Mouse (Mus musculus) stomach, embryonic 15.5 days (tissue): ENCODE results near the gene Gm9117. TPM values are rescaled to one million over a fixed set of nuclear protein-coding genes. Genes with fewer than 3 reads are reported as not detected.
"Not testable (repeated sequence)": the region's sequence is repeated elsewhere in the genome, so short reads cannot be mapped to it uniquely, and the experiment has no call there.

ENCODE experiments used
- ATAC-seq: fragments of 200-750 bp; cut with Nextera tagmentation; 2 replicates; pipeline ENCODE4 v1.8.0; 2017; ENCODE audit warnings: low read depth, moderate number of reproducible peaks, moderate TSS enrichment; ENCODE audit not compliant: insufficient read depth, low FRiP score
- H3K27ac ChIP-seq: fragments of 300-500 bp; sonication (generic); 2 replicates; pipeline ENCODE4 v1.5.1; 2015; ENCODE audit warnings: mild to moderate bottlenecking, inconsistent platforms
- H3K27me3 ChIP-seq: fragments of 300-500 bp; sonication (generic); replicated peaks from 2 replicates; pipeline ENCODE4 v1.6.1; 2015; ENCODE audit warnings: inconsistent platforms
- H3K36me3 ChIP-seq: fragments of 300-500 bp; sonication (generic); 2 replicates; pipeline ENCODE4 v1.6.1; 2015; ENCODE audit warnings: inconsistent platforms
- H3K4me1 ChIP-seq: fragments of 300-500 bp; sonication (generic); 2 replicates; pipeline ENCODE4 v1.6.1; 2015; ENCODE audit warnings: inconsistent platforms
- H3K4me2 ChIP-seq: fragments of 300-500 bp; sonication (generic); 2 replicates; pipeline ENCODE4 v1.6.1; 2015; ENCODE audit warnings: mild to moderate bottlenecking, inconsistent platforms
- H3K4me3 ChIP-seq: fragments of 300-500 bp; sonication (generic); replicated peaks from 2 replicates; pipeline ENCODE4 v1.5.1; 2015; ENCODE audit warnings: inconsistent platforms
- H3K9ac ChIP-seq: fragments of 300-500 bp; sonication (generic); 2 replicates; pipeline ENCODE4 v1.6.1; 2015; ENCODE audit warnings: inconsistent platforms
- H3K9me3 ChIP-seq: fragments of 300-500 bp; sonication (generic); 2 replicates; pipeline ENCODE4 v1.6.1; 2016; ENCODE audit warnings: inconsistent platforms
- WGBS: fragments of 180-500 bp; shearing (Covaris S2); methylation state at CpG from one replicate; pipeline ENCODE4 v1.1.7; 2015; 5-methylcytosine and 5-hydroxymethylcytosine counted together
- polyA plus RNA-seq: library from polyadenylated mRNA; unstranded; fragments of >200 nt; fragmentation: Nextera tagmentation; extraction: Ambion mirVana; gene quantifications from 2 replicates; pipeline ENCODE4 v1.2.1, GENCODE M21; 2015

Gene Gm9117
- polyA plus RNA-seq, result 0.09 TPM in 1 of 2 replicates, not detected in the other

DNA sequence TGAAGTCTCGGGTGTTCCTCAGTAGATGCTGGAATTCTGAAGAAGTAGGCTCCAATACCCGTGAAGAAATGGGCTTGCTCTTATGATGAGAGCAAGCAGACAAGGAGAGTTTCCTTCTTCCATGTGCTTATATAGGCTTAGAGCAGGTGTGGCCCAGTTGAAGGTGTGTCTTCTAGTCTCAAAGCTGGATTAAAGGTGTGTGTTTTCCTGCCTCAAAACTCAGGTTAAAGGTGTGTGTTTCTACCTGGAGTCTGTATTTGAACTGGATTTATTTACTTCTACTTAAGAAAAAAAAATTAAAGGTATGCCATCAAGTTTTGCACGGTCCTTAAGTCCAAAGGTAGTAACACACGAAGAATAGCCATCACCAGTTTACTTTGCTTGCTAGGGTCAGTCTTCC lies at the start of gene Gm9117:
Gene Gm9117 (minus strand): TSS at position 101 of the 400 bp plus-strand sequence.
- H3K9me3 ChIP-seq, H3K27me3 ChIP-seq, H3K36me3 ChIP-seq, H3K4me2 ChIP-seq, ATAC-seq, H3K4me3 ChIP-seq, H3K4me1 ChIP-seq, H3K27ac ChIP-seq, H3K9ac ChIP-seq: not testable (repeated sequence)
- 79% methylated on average over 4 of the region's 4 CpGs for WGBS

DNA sequence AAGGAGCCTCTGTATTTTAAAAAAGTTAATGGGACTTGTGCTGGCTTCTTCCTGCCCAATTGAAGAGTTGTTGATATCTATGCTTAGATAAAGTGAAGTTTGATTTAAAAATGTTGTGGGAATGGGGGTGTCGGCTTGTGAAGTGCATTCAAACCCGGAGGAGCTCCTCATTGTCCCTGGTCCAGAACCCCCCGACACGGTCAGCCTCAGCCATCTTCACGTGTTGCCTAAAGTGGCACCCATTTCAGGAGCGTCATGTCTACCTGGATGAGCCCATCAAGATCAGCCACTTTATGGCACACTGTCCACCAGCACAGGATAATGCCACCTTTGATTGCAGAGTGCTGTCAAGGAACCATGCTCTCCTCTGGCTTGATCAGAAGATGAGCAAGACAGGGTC lies 25.6 kb upstream of the Gm9117 start:
- 92% methylated on average over 6 of the region's 6 CpGs for WGBS
- H3K27me3 ChIP-seq, ATAC-seq: not testable (repeated sequence)

GRCm38 (mm10) chr3:93961214-93961613 lies 17.9 kb upstream of the Gm9117 start, which contains the start of gene Tdpoz5:
Gene Tdpoz5 (minus strand): TSS chr3:93961314.
- not testable (repeated sequence) for H3K9me3 ChIP-seq, H3K9ac ChIP-seq, H3K4me1 ChIP-seq, H3K36me3 ChIP-seq, H3K27me3 ChIP-seq, H3K4me3 ChIP-seq, ATAC-seq, H3K27ac ChIP-seq, H3K4me2 ChIP-seq
- WGBS, result 79% methylated on average over 2 of the region's 4 CpGs

More for the DNA sequence above, 25.6 kb upstream of the Gm9117 start:
- H3K9me3 ChIP-seq, H3K27ac ChIP-seq, H3K4me3 ChIP-seq, H3K4me2 ChIP-seq, H3K4me1 ChIP-seq, H3K36me3 ChIP-seq, H3K9ac ChIP-seq: not testable (repeated sequence)

GRCm38 (mm10) chr3:93938386-93938785 lies 5.0 kb downstream of the Gm9117 start:
- H3K4me3 ChIP-seq, ATAC-seq, H3K27ac ChIP-seq, H3K4me1 ChIP-seq, H3K4me2 ChIP-seq, H3K9ac ChIP-seq, H3K9me3 ChIP-seq, H3K27me3 ChIP-seq, H3K36me3 ChIP-seq: not testable (repeated sequence)
- 50% methylated on average over 1 of the region's 3 CpGs for WGBS

Other genes starting within 250 kb of the Gm9117 start
- gene Gm5773, start 170.5 kb downstream of the Gm9117 start, polyA plus RNA-seq, result not detected in 2 replicates
- not detected in 2 replicates for gene Tdpoz4, start 147.1 kb downstream of the Gm9117 start, polyA plus RNA-seq
- not detected in 2 replicates for gene Tdpoz3, start 117.5 kb downstream of the Gm9117 start, polyA plus RNA-seq
- not detected in 2 replicates for gene Tdpoz5, start 17.8 kb upstream of the Gm9117 start, polyA plus RNA-seq
- gene Gm9125, start 111.3 kb upstream of the Gm9117 start, polyA plus RNA-seq, result not detected in 2 replicates
- not detected in 2 replicates for gene Gm10697, start 129.1 kb upstream of the Gm9117 start, polyA plus RNA-seq
- gene Gm10696, start 234.7 kb upstream of the Gm9117 start, polyA plus RNA-seq, result not detected in 2 replicates